Mouse (Mus musculus) c-Kit-negative CD71-positive TER-119-positive erythroid progenitor cells, embryonic 14.5 days (primary cell): Measurements from ENCODE around the gene Ccl17.
A peak's percentile ranks its signal among the peaks of the same experiment; 100 is the strongest.

Experiments
- DNase-seq: peaks from one replicate; pipeline ENCODE4 v3.0.0-alpha.2; 2013; ENCODE audit warnings: low read depth, low spot score

Gene Ccl17

GRCm38 (mm10) chr8:94789256-94789955 is 20.8 kb upstream of the Ccl17 start:
- no peak for DNase-seq

- DNase-seq, result no peak
These were observed 15.9 kb upstream of the Ccl17 start for GRCm38 (mm10) chr8:94794368-94794767.

- DNase-seq, result peak; percentile 30
These were observed 15.5 kb upstream of the Ccl17 start for GRCm38 (mm10) chr8:94794782-94795181.

GRCm38 (mm10) chr8:94800278-94800968 is 9.8 kb upstream of the Ccl17 start:
- peak; percentile 74 for DNase-seq

GRCm38 (mm10) chr8:94801293-94802095 is 8.8 kb upstream of the Ccl17 start:
- no peak for DNase-seq

GRCm38 (mm10) chr8:94802375-94802774 is 7.9 kb upstream of the Ccl17 start:
- no peak for DNase-seq

GRCm38 (mm10) chr8:94803551-94803950 is 6.7 kb upstream of the Ccl17 start:
- DNase-seq, result no peak

GRCm38 (mm10) chr8:94804546-94805340 is 5.5 kb upstream of the Ccl17 start:
- no peak for DNase-seq

GRCm38 (mm10) chr8:94805811-94806210 is 4.4 kb upstream of the Ccl17 start:
- DNase-seq, result no peak

GRCm38 (mm10) chr8:94807506-94807905 is 2.7 kb upstream of the Ccl17 start:
- DNase-seq, result no peak

- DNase-seq, result no peak
These were observed 1.9 kb upstream of the Ccl17 start for GRCm38 (mm10) chr8:94808372-94808771.

GRCm38 (mm10) chr8:94810855-94811254 is 602 bp downstream of the Ccl17 start:
- no peak for DNase-seq

- DNase-seq, result no peak
These were observed 1.4 kb downstream of the Ccl17 start for GRCm38 (mm10) chr8:94811654-94812053.

- peak; percentile 83 for DNase-seq
These were observed 2.4 kb downstream of the Ccl17 start for GRCm38 (mm10) chr8:94812645-94813098.

GRCm38 (mm10) chr8:94814556-94814955 is 4.3 kb downstream of the Ccl17 start:
- peak; percentile 47 for DNase-seq

GRCm38 (mm10) chr8:94817933-94818332 is 7.7 kb downstream of the Ccl17 start:
- DNase-seq, result no peak

- DNase-seq, result no peak
These were observed 9.5 kb downstream of the Ccl17 start for GRCm38 (mm10) chr8:94819671-94820179.

- DNase-seq, result no peak
These were observed 10.3 kb downstream of the Ccl17 start for GRCm38 (mm10) chr8:94820553-94820952.

GRCm38 (mm10) chr8:94821381-94821780 is 11.1 kb downstream of the Ccl17 start:
- DNase-seq, result no peak

GRCm38 (mm10) chr8:94822637-94823560 is 12.6 kb downstream of the Ccl17 start:
- DNase-seq, result peak; percentile 49
